Mouse (Mus musculus) heart, embryonic 13.5 days (tissue): Measurements from ENCODE around the gene Ssbp4. TPM values are rescaled to one million over a fixed set of nuclear protein-coding genes. Genes with fewer than 3 reads are reported as not detected.

Experiments used
- ATAC-seq: fragments of 200-750 bp; cut with Nextera tagmentation; 2 replicates; pipeline ENCODE4 v1.8.0; 2017; ENCODE audit warnings: moderate TSS enrichment; ENCODE audit not compliant: insufficient number of reproducible peaks, low FRiP score, low TSS enrichment; ENCODE audit errors: extremely low read depth
- H3K27ac ChIP-seq: fragments of 300-500 bp; sonication (generic); replicated peaks from 2 replicates; pipeline ENCODE4 v1.5.1; 2015; ENCODE audit warnings: moderate library complexity, mild to moderate bottlenecking, inconsistent platforms
- H3K27me3 ChIP-seq: fragments of 300-500 bp; sonication (generic); replicated peaks from 2 replicates; pipeline ENCODE4 v1.6.1; 2015; ENCODE audit warnings: mild to moderate bottlenecking, inconsistent platforms
- H3K36me3 ChIP-seq: fragments of 300-500 bp; sonication (generic); 2 replicates; pipeline ENCODE4 v1.6.1; 2015; ENCODE audit warnings: mild to moderate bottlenecking, inconsistent platforms
- H3K4me1 ChIP-seq: fragments of 300-500 bp; sonication (generic); 2 replicates; pipeline ENCODE4 v1.6.1; 2015; ENCODE audit warnings: inconsistent platforms
- H3K4me2 ChIP-seq: fragments of 300-500 bp; sonication (generic); 2 replicates; pipeline ENCODE4 v1.6.1; 2015; ENCODE audit warnings: inconsistent platforms, mild to moderate bottlenecking, moderate library complexity
- H3K4me3 ChIP-seq: fragments of 300-500 bp; sonication (generic); 2 replicates; pipeline ENCODE4 v1.5.1; 2015; ENCODE audit warnings: moderate library complexity, mild to moderate bottlenecking, inconsistent platforms
- H3K9ac ChIP-seq: fragments of 300-500 bp; sonication (generic); 2 replicates; pipeline ENCODE4 v1.6.1; 2015; ENCODE audit warnings: inconsistent platforms, mild to moderate bottlenecking, moderate library complexity
- H3K9me3 ChIP-seq: fragments of 300-500 bp; sonication (generic); 2 replicates; pipeline ENCODE4 v1.6.1; 2016; ENCODE audit warnings: inconsistent platforms
- WGBS: fragments of 180-500 bp; shearing (Covaris S2); methylation state at CpG from one replicate; pipeline ENCODE4 v1.1.7; 2015; ENCODE audit warnings: mixed read lengths; 5-methylcytosine and 5-hydroxymethylcytosine counted together
- polyA plus RNA-seq: library from polyadenylated mRNA; unstranded; fragments of >200 nt; fragmentation: Nextera tagmentation; extraction: Ambion mirVana; gene quantifications from 2 replicates; pipeline ENCODE4 v1.2.1, GENCODE M21; 2015

The Ssbp4 gene
- polyA plus RNA-seq, 1 experiment from 2014 or later, result 63.3 TPM

GRCm38 (mm10) chr8:70615281-70615680, 6.6 kb upstream of the Ssbp4 start:
- ATAC-seq, result no peak
- 78% methylated on average over 8 of the region's 8 CpGs for WGBS
- Histone ChIP-seq H3K9ac (no peak overlapping the region), H3K4me1 (peaks cover 13% of the 10 kb centered on the region), H3K27me3 (peaks cover 2% of the 10 kb centered on the region), H3K27ac (no peak overlapping the region), H3K36me3 (no peaks in the 10 kb centered on the region), H3K4me2 (no peak overlapping the region), H3K9me3 (no peaks in the 10 kb centered on the region), H3K4me3 (no peak overlapping the region)

DNA sequence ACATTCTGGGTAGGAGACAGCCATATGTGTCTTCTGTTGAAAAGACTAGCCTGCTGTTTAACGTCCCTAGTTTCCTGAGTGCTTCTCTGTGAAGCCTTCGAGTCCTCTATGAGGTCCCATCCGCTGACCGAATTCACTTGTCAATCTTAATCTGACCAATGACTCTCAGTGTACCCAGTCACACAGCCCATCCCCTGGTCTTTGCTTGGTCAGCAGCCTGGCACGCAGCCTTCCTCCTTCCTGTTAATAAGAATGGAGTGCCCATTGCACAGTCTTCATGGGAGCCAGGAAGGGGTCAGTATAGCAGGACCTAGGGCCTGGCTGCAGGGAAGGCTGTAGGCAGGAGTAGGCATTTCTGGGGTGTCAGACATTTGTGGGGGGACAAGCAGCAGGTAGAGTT, 5.8 kb upstream of the Ssbp4 start:
- H3K9ac ChIP-seq, result no peak overlapping the region
- no peaks in the 10 kb centered on the region for H3K9me3 ChIP-seq
- WGBS, result 79% methylated on average over 5 of the region's 5 CpGs
- peaks cover 20% of the 10 kb centered on the region for H3K4me1 ChIP-seq
- no peak overlapping the region for H3K4me3 ChIP-seq
- H3K27me3 ChIP-seq, result no peaks in the 10 kb centered on the region
- ATAC-seq, result no peak
- H3K4me2 ChIP-seq, result no peak overlapping the region
- H3K36me3 ChIP-seq, result no peaks in the 10 kb centered on the region
- H3K27ac ChIP-seq, result no peak overlapping the region

- no peak overlapping the region for H3K4me3 ChIP-seq
- no peak overlapping the region for H3K4me2 ChIP-seq
- no peak overlapping the region for H3K27ac ChIP-seq
- H3K9me3 ChIP-seq, result no peaks in the 10 kb centered on the region
- no peak overlapping the region for H3K9ac ChIP-seq
- peaks cover 27% of the 10 kb centered on the region for H3K4me1 ChIP-seq
- no peaks in the 10 kb centered on the region for H3K36me3 ChIP-seq
- H3K27me3 ChIP-seq, result no peaks in the 10 kb centered on the region
- ATAC-seq, result no peak
- WGBS, result 24% methylated on average over 1 of the region's 1 CpGs
Observed at GRCm38 (mm10) chr8:70613763-70614162, 5.1 kb upstream of the Ssbp4 start.

- Histone ChIP-seq H3K9me3 (no peaks in the 10 kb centered on the region), H3K27me3 (no peaks in the 10 kb centered on the region), H3K9ac (peak overlapping the region; percentile 83), H3K36me3 (no peaks in the 10 kb centered on the region), H3K27ac (peak overlapping the region; percentile 74), H3K4me2 (peak overlapping the region; percentile 99), H3K4me3 (peak overlapping the region; percentile 87), H3K4me1 (peaks cover 40% of the 10 kb centered on the region)
- 1% methylated on average over 6 of the region's 6 CpGs for WGBS
- ATAC-seq, result no peak
Observed at GRCm38 (mm10) chr8:70611849-70612248, 3.2 kb upstream of the Ssbp4 start.

DNA sequence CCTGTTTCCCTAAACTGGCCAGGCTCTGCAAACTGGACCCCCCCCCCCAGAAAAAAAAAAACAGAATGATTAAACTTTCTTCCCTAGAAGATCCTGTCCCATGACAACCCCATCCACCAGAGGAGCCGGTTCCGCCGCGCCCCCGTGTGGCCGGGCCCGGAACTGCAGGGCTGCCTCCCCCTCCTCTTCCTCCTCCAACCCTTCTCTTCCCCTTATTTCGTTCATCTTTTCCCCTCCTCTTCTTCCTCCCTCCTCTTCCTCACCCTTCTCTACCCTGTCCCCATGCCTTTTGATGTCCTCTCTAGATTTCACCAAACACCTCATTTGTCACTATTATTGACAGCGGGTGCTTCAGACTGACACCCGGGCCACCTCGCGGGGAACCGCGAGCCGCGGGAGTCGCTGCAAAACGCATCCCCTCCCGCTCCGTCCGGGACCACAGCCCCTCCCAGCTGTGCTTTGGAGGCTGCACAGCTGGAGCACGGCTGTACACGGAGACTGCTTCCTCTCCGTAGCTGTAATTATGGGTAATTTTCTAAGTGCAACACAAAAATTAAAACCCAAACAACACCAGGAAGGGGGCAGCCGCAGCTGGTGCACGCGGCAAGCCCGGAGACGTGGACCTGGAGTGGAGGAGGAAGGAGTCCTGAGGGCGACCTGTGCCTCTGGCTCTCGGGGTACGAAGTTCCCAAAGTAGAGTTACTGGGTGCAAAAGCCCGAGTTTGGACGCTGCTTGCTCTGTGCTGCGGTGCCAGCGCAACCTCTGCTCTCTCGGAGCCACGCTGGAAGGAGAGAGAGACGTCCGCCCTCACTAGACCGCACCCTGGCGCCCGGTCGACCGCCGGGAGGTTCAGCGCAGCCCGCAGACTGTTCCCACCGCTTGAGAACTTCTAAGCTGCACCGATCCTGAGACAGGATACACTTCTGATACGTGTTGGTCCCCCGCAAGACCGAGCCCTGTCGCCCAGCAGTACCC, 2.4 kb upstream of the Ssbp4 start:
- H3K9ac ChIP-seq, result peak overlapping the region; percentile 83
- peak overlapping the region; percentile 99 for H3K4me2 ChIP-seq
- no peaks in the 10 kb centered on the region for H3K27me3 ChIP-seq
- H3K27ac ChIP-seq, result peak overlapping the region; percentile 99
- no peaks in the 10 kb centered on the region for H3K36me3 ChIP-seq
- peaks cover 42% of the 10 kb centered on the region for H3K4me1 ChIP-seq
- under 1% methylated on average over 54 of the region's 54 CpGs for WGBS
- ATAC-seq, result no peak
- no peaks in the 10 kb centered on the region for H3K9me3 ChIP-seq
- H3K4me3 ChIP-seq, result peak overlapping the region; percentile 87

DNA sequence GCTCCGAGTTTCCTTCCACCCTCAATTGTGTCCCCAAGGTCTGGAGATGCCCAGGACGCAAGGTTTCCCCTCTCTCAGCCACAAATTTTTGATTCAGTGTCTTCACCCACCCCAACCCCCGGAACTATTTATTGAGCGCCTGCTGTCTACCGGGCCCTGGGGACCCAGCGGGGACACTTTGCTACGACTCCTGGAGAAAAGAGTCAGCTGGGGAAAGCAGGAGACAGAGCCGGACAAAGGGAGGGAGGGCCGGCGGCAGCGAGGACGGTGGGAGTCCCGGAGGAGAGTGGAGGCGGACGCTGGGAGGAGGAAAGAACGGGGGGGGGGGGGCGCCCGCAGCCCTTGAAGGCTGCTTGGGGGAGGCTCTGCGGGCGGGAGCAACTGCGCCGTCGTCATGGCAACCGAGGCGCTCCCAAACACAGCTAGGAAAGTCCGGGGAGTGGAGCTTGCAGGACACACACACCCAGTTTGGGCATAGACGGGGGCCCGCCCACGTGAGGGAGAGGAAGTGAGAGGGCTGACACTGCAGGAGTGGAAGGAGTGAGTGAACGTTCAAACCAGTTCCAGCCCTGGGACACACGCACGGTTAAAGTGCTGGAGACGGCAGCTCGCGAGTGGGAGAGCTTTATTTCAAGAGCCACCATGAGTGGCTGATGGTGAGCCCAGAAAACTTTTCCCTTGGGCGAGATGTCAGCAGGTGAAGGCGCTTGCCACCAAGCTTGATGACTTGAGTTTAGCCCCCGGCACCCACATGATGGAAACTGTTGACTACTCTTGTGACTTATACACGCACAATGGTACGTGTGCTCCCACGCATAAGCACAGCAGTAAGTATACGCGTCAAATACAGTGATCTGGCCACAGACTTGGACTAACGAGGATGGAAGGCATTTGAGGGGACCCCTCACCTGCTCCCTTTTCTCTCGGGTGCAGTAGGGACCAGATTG, 1.4 kb upstream of the Ssbp4 start:
- no peaks in the 10 kb centered on the region for H3K36me3 ChIP-seq
- peak overlapping the region; percentile 99 for H3K27ac ChIP-seq
- WGBS, result under 1% methylated on average over 44 of the region's 45 CpGs
- peak overlapping the region; percentile 87 for H3K4me3 ChIP-seq
- peak; percentile 43 for ATAC-seq
- no peaks in the 10 kb centered on the region for H3K27me3 ChIP-seq
- H3K4me1 ChIP-seq, result peaks cover 46% of the 10 kb centered on the region
- no peaks in the 10 kb centered on the region for H3K9me3 ChIP-seq
- peak overlapping the region; percentile 96 for H3K9ac ChIP-seq
- peak overlapping the region; percentile 99 for H3K4me2 ChIP-seq

DNA sequence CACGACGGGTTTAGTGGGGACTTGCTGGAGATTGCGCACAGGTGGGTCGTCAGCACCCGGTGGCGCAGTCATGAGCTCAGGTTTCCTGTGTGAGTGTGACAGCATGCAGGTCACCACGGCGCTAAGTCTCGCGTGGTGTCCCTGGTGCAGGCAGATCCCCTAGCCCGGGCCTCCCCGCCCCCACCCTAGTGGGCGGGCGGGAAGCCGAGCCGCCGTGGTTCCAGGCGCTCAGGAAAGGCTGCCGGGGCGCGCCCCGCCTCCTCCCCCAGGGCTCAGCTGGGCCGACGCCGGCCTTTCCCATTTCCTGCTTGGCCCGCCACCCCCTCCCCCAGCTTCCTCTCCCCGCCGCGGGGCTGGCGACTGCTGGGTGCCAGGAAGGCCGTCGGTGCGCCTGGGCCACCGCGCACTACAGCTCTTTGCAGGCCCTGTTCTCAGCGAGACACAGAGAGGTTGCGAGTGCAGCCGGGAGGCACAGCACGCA, 736 bp upstream of the Ssbp4 start:
- peak overlapping the region; percentile 96 for H3K9ac ChIP-seq
- 2% methylated on average over 26 of the region's 39 CpGs for WGBS
- no peaks in the 10 kb centered on the region for H3K9me3 ChIP-seq
- H3K4me2 ChIP-seq, result peak overlapping the region; percentile 99
- H3K4me1 ChIP-seq, result peaks cover 46% of the 10 kb centered on the region
- peak overlapping the region; percentile 87 for H3K4me3 ChIP-seq
- peak overlapping the region; percentile 99 for H3K27ac ChIP-seq
- H3K36me3 ChIP-seq, result no peaks in the 10 kb centered on the region
- H3K27me3 ChIP-seq, result no peaks in the 10 kb centered on the region
- ATAC-seq, result peak; percentile 50

DNA sequence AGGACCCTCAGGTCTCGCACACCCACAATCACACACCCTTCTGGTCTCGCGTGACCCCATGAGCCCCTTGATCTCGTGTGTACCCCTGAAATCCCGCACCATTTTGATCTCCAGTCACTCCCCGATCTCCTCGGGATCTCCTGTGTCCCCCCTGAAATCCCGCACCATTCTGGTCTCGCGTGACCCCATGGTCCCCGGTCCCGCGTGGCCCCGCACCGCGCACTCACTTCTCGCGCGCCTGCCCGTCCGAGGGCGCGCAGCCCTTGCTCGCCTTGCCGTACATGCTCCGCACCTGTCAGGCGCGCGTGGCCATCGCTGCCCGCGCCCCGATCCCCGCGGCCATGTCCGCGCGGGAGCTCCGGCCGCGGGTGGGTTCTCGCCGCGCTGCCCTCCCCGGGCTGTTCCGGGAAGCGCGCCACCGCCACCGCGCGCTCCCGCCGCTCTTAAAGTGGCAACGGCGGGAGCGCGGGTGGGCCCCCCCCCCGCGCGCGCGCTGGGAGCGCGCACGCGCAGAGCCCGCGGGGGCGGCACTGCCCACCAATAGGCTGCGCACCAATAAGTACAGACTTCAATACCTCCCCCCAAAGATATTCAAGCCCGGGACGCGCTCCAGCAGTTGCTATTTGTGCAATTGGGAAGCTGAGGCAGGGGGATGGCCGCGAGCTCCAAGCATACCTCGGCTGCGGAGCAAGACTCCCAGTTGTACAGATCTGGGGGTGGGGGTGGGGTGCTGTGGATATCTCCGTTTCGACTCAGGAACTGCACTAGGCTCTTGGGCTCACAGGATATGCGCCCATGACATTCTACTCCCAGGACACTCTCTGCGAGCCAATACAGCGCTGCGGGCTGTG, 549 bp downstream of the Ssbp4 start:
- H3K4me3 ChIP-seq, result peak overlapping the region; percentile 87
- no peaks in the 10 kb centered on the region for H3K27me3 ChIP-seq
- H3K9ac ChIP-seq, result peak overlapping the region; percentile 96
- ATAC-seq, result no peak
- peak overlapping the region; percentile 99 for H3K27ac ChIP-seq
- no peaks in the 10 kb centered on the region for H3K9me3 ChIP-seq
- WGBS, result 2% methylated on average over 71 of the region's 84 CpGs
- peak overlapping the region; percentile 99 for H3K4me2 ChIP-seq
- peaks cover 6% of the 10 kb centered on the region for H3K36me3 ChIP-seq
- H3K4me1 ChIP-seq, result peaks cover 46% of the 10 kb centered on the region

DNA sequence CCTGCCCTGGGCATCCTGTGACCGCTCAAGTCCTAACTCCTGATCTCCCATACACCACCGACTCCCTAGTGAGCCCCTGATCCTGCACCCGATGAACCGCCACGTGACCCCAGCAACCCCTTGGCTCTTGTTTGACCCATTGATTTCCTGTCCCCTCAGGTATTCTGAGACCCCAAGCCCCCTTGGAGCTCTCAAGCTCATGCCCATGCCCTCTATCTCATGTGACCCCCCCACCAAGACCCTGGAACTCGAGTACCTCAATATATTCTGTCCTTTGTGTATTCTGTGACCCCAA, 1.1 kb downstream of the Ssbp4 start:
- Histone ChIP-seq H3K9ac (peak overlapping the region; percentile 96), H3K27ac (peak overlapping the region; percentile 99; the same call in 1 of the 2 replicates), H3K9me3 (no peaks in the 10 kb centered on the region), H3K4me2 (peak overlapping the region; percentile 99), H3K36me3 (peaks cover 12% of the 10 kb centered on the region), H3K27me3 (no peaks in the 10 kb centered on the region), H3K4me3 (peak overlapping the region; percentile 87), H3K4me1 (peaks cover 46% of the 10 kb centered on the region)
- no peak for ATAC-seq
- WGBS, result 32% methylated on average over 6 of the region's 6 CpGs

DNA sequence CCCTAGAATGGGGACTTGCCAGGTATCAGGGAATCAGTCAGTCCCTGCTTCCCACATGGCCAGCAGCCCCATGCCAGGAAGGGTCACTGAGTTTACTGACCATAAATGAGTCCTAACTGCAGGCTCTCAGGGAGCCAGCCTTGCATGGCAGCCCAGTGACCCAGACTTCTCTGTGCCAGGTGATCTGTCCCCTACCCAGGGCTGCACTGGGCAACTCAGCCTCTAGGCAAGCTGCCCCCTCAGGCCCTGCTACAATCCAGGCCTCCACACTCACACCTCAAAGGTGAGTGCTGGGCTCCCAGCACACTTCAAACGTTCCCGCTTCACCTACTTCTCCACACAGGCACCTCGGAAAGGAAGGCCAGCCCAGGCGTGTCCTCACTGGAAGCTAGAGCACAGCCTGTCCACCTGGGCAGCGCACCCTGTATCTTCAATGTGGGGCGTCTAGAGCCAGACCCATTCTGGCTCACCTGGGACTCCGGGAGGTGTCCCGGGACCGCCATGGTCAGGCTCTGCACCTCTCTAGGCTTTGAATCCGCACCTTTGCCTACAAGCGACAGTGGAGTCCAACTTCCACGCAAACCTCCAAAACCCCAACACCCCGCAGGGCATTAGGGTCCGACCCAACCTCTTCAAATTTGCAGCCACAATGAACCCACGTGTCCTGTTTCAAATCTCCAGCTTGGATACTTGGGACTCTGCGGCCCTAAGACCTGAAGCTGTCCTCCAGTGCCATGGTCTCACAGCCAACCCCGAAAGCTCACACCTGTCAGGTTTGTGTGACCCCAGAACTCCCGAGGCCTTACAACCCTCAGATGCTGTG, 1.7 kb downstream of the Ssbp4 start:
- H3K36me3 ChIP-seq, result peaks cover 18% of the 10 kb centered on the region
- H3K4me3 ChIP-seq, result peak overlapping the region; percentile 87
- peaks cover 46% of the 10 kb centered on the region for H3K4me1 ChIP-seq
- peak overlapping the region; percentile 99 for H3K4me2 ChIP-seq
- no peaks in the 10 kb centered on the region for H3K27me3 ChIP-seq
- no peak for ATAC-seq
- peak overlapping the region; percentile 96 for H3K9ac ChIP-seq
- no peaks in the 10 kb centered on the region for H3K9me3 ChIP-seq
- 62% methylated on average over 18 of the region's 18 CpGs for WGBS
- H3K27ac ChIP-seq, result no peak overlapping the region
